Mouse (Mus musculus) forebrain, postnatal 0 days (tissue): ENCODE data around the gene Exoc6b. TPM values are rescaled to one million over a fixed set of nuclear protein-coding genes. Genes with fewer than 3 reads are reported as not detected.
"Not testable (repeated sequence)": the region's sequence is repeated elsewhere in the genome, so short reads cannot be mapped to it uniquely, and the experiment has no call there.

Experiments
- ATAC-seq: fragments of 200-750 bp; cut with Nextera tagmentation; 2 replicates; pipeline ENCODE4 v1.8.0; 2017; ENCODE audit warnings: mild to moderate bottlenecking, moderate library complexity
- DNase-seq: peaks from one replicate; pipeline ENCODE4 v3.0.0-alpha.2; 2015
- H3K27ac ChIP-seq: fragments of 300-500 bp; sonication (generic); 2 replicates; pipeline ENCODE4 v1.5.1; 2014; ENCODE audit warnings: low read depth, mild to moderate bottlenecking, antibody characterized with exemption, low read length, moderate library complexity, mixed read lengths
- H3K27me3 ChIP-seq: fragments of 300-500 bp; sonication (generic); 2 replicates; pipeline ENCODE4 v1.6.1; 2014; ENCODE audit warnings: mild to moderate bottlenecking, low read length, mixed read lengths; ENCODE audit not compliant: insufficient read depth
- H3K36me3 ChIP-seq: fragments of 300-500 bp; sonication (generic); 2 replicates; pipeline ENCODE4 v1.6.1; 2014; ENCODE audit warnings: mild to moderate bottlenecking, moderate library complexity; ENCODE audit not compliant: insufficient read depth
- H3K4me1 ChIP-seq: fragments of 300-500 bp; sonication (generic); 2 replicates; pipeline ENCODE4 v1.6.1; 2014; ENCODE audit warnings: antibody characterized with exemption; ENCODE audit not compliant: insufficient read depth
- H3K4me2 ChIP-seq: fragments of 300-500 bp; sonication (generic); 2 replicates; pipeline ENCODE4 v1.6.1; 2014; ENCODE audit warnings: low read depth, mild to moderate bottlenecking, moderate library complexity
- H3K4me3 ChIP-seq: fragments of 300-500 bp; sonication (generic); 2 replicates; pipeline ENCODE4 v1.5.1; 2014; ENCODE audit warnings: low read depth, low read length, mixed read lengths
- H3K9ac ChIP-seq: fragments of 300-500 bp; sonication (generic); 2 replicates; pipeline ENCODE4 v1.6.1; 2014; ENCODE audit warnings: mild to moderate bottlenecking
- H3K9me3 ChIP-seq: fragments of 300-500 bp; sonication (generic); 2 replicates; pipeline ENCODE4 v1.6.1; 2016; ENCODE audit warnings: low read length
- CTCF ChIP-seq: sonication (generic); IDR thresholded peaks from 2 replicates; pipeline ENCODE4 v1.5.1; 2016; ENCODE audit warnings: antibody characterized with exemption, control low read depth, low read depth
- WGBS: fragments of 180-500 bp; shearing (Covaris S2); extraction: QIAGEN DNeasy Blood & Tissue Kit; methylation state at CpG from one replicate; pipeline ENCODE4 v1.1.7; 2014; 5-methylcytosine and 5-hydroxymethylcytosine counted together
- polyA plus RNA-seq: library from polyadenylated mRNA; unstranded; fragments of >200 nt; fragmentation: Nextera tagmentation; extraction: Ambion mirVana; gene quantifications from 2 replicates; pipeline ENCODE4 v1.2.1, GENCODE M21; 2015
- total RNA-seq: library from RNA; depleted of rRNA; stranded (reverse); fragments of >200 nt; gene quantifications from 2 replicates; pipeline ENCODE4 v1.2.3, GENCODE M21; 2014; rRNA removed

The Exoc6b gene
- total RNA-seq (38.2 and 46.2 TPM in 2 replicates), polyA plus RNA-seq (29.3 and 37.7 TPM in 2 replicates)

GRCm38 (mm10) chr6:85069023-85069985, at the start of gene Exoc6b:
Exoc6b (minus strand) TSS chr6:85069513.
- no peaks in the 10 kb centered on the region for H3K9me3 ChIP-seq
- no peaks in the 10 kb centered on the region for H3K36me3 ChIP-seq
- H3K4me3 ChIP-seq, result peak within 1 kb of the TSS; percentile 97
- peak within 1 kb of the TSS; percentile 96 for H3K9ac ChIP-seq
- peaks cover 15% of the 10 kb centered on the region; the same call in 1 of the 2 replicates for H3K4me1 ChIP-seq
- peak within 1 kb of the TSS; percentile 61 for H3K4me2 ChIP-seq
- no peaks in the 10 kb centered on the region for H3K27me3 ChIP-seq
- TF ChIP-seq CTCF, result peak; percentile 59
- DNase-seq, result peak; percentile 91
- H3K27ac ChIP-seq, result peak within 1 kb of the TSS; percentile 88
- peak; percentile 95 for ATAC-seq
- whole genome bisulfite sequencing, result 2% methylated on average over 58 of the region's 63 CpGs

DNA sequence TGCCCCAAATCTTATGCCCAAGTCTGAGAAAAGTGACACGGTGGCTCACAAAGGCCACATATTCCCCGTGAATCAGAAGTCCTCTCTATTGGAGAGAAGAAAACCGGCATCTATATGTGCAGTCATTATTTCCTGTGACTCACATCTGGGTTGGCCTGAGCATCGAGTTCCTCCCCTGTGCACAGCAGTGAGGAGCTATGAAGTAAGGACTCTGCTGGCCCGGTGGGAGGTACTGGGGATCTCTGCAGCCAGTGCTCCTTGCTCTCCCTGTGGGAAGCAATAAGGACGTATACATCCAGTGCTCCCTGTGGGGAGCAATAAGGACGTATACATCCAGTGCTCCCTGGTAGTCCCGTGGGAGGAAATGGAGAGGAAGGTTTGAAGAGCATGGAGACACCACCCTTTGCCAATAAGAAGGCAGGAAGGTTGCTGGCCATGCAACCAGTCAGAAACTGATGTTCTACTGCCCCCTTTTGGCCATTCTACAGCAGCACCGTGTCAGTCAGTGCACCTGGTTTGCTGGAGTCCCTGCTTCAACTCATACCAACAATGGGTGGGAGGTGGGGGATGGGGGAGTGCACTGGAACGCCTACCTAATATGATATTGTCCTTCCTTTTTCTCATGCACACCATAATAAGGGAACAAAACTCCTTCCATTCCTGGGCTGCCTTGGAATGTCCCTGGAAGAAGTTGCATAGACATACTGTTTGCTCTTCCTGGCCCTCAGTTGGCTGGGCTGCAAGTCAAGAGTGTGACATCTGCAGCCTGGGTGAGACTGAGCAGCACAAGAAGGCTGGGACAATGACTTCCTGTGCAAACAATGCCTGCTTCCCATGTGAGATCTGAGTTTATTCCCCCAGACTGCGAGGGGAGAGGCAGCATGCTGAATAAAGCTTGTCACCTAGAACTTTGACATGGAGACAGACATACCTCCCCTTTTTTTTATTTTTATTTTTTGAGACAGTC, 48.5 kb upstream of the Exoc6b start:
- H3K4me1 ChIP-seq, H3K27ac ChIP-seq, H3K36me3 ChIP-seq, H3K4me2 ChIP-seq, ATAC-seq, H3K9me3 ChIP-seq, H3K9ac ChIP-seq, H3K4me3 ChIP-seq, H3K27me3 ChIP-seq: not testable (repeated sequence)
- DNase-seq, result peak; percentile 43
- peak; percentile 70 for TF ChIP-seq CTCF
- WGBS, result 39% methylated on average over 9 of the region's 11 CpGs

DNA sequence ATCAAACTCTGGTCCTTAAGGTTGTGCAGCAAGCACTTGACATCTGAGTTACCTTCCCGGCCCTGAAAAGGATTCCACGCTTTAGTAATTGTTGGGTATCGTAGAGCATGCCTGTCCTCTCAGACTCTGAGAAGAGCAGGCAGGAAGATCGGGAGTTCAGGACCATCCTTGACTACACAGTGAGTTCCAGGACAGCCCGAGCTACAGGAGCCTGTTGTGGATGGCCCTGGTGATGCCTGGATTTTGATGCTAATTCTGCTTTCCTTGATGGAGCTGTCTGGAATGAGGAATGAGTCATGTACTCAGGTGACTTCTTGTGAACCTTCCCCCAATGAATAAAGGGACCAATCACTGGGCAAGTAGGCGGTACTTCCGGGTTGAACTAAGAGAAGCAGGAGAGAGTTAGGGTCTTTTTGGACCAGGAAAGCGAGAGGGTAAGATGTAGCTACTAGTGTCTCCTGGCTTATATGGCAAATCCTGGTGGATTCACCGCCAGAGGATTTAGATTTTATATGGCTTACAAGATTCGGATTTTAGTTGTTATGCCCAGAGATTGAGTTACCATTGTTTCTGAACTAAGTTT, 35.8 kb upstream of the Exoc6b start:
- no peaks in the 10 kb centered on the region for H3K9me3 ChIP-seq
- H3K27me3 ChIP-seq, result no peaks in the 10 kb centered on the region
- WGBS, result 91% methylated on average over 10 of the region's 10 CpGs
- TF ChIP-seq CTCF, result no peak
- DNase-seq (no peak), ATAC-seq (no peak)
- no peaks in the 10 kb centered on the region for H3K36me3 ChIP-seq
- H3K4me2 ChIP-seq, result no peak overlapping the region
- no peak overlapping the region for H3K4me3 ChIP-seq
- no peaks in the 10 kb centered on the region for H3K4me1 ChIP-seq
- H3K9ac ChIP-seq, result no peak overlapping the region
- H3K27ac ChIP-seq, result no peak overlapping the region

- no peak overlapping the region for H3K4me2 ChIP-seq
- TF ChIP-seq CTCF, result no peak
- no peaks in the 10 kb centered on the region for H3K9me3 ChIP-seq
- no peak for ATAC-seq
- no peaks in the 10 kb centered on the region for H3K36me3 ChIP-seq
- no peaks in the 10 kb centered on the region for H3K27me3 ChIP-seq
- H3K27ac ChIP-seq, result no peak overlapping the region
- H3K9ac ChIP-seq, result no peak overlapping the region
- H3K4me1 ChIP-seq, result no peaks in the 10 kb centered on the region
- H3K4me3 ChIP-seq, result no peak overlapping the region
- WGBS, result 87% methylated on average over 3 of the region's 3 CpGs
- no peak for DNase-seq
Observed at GRCm38 (mm10) chr6:85103321-85103720, 34.0 kb upstream of the Exoc6b start.

DNA sequence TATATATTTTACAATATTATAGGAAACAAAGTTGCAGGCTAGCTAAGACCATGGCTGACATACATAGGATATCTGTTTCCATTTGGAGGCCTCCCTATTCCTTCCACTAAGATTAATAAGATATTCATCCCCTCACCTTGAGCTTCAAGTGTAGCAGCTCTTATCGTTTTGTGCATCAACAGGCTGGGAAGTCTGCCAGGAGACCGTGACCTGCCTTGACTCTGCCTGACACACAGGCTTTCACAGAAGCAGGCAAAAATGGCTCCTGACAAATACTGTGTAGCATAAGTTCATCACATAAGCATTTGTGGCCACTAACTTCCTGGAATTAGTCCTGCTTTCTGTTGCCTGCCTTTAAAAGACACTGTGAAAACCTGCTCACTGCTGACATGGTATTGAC, 27.1 kb upstream of the Exoc6b start:
- Histone ChIP-seq H3K4me1 (no peaks in the 10 kb centered on the region), H3K4me3 (no peak overlapping the region), H3K4me2 (no peak overlapping the region), H3K9me3 (no peaks in the 10 kb centered on the region), H3K9ac (no peak overlapping the region), H3K27me3 (no peaks in the 10 kb centered on the region), H3K27ac (no peak overlapping the region), H3K36me3 (no peaks in the 10 kb centered on the region)
- no peak for TF ChIP-seq CTCF
- whole genome bisulfite sequencing, result 57% methylated on average over 2 of the region's 2 CpGs
- no peak for DNase-seq
- ATAC-seq, result no peak

DNA sequence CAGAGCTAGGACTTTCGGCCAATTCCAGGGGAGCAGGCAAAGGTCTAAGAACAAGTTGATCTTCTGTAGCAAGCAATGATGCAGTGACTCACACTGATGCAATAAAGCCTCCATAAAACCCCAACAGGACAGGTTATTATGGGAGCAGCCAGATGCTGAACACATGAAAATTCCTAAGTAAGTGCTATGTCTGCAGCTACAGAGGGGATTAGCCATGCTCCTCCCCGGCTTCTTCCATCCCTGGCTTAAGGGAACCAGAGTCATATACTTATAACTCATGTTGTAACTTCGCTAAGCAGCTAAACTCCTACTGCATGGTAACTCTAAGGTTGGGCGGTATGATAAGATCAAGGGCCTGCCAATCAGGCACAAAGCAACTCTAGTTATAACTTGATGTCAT, 18.1 kb upstream of the Exoc6b start:
- DNase-seq (no peak), ATAC-seq (no peak)
- Histone ChIP-seq H3K36me3 (no peaks in the 10 kb centered on the region), H3K27me3 (no peaks in the 10 kb centered on the region), H3K9me3 (no peaks in the 10 kb centered on the region), H3K4me1 (no peaks in the 10 kb centered on the region), H3K4me2 (no peak overlapping the region), H3K9ac (no peak overlapping the region), H3K27ac (no peak overlapping the region), H3K4me3 (no peak overlapping the region)
- 85% methylated on average over 4 of the region's 4 CpGs for WGBS
- TF ChIP-seq CTCF, result no peak
